Mouse (Mus musculus) lung, postnatal 36 days (tissue): Measurements from ENCODE around the gene Celsr1.

Experiments
- DNase-seq: peaks from one replicate; pipeline ENCODE4 v3.0.0; 2022; ENCODE audit warnings: mixed read lengths

Gene Celsr1

GRCm38 (mm10) chr15:85953458-85953857 is 80.1 kb downstream of the Celsr1 start:
- DNase-seq, result no peak

GRCm38 (mm10) chr15:85949421-85950164 is 84.0 kb downstream of the Celsr1 start:
- DNase-seq, result no peak

DNA sequence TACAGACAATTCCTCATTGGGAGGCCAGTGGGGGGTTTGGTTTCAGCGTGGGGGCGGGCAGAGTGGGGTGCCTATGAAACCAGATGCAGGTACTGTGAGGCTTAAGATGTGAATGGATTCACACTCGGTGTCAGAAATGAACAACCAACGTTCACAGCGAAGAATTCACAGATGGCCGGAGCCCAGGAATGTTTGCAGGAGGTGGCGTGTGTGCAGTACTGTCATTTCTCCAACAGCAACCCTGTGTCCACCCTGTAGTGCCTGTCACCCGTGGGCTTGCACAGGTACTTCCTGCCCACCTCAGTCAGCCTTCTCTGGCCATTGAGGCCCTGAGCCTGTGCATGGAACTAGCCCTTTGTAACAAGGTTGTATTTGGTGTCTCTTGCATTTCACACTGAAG is 85.6 kb downstream of the Celsr1 start:
- no peak for DNase-seq

- DNase-seq, result peak; percentile 35
These were observed 86.0 kb downstream of the Celsr1 start for GRCm38 (mm10) chr15:85947541-85947940.

- peak; percentile 83 for DNase-seq
These were observed 97.9 kb downstream of the Celsr1 start for GRCm38 (mm10) chr15:85935627-85936049.

- DNase-seq, result no peak
These were observed 105.4 kb downstream of the Celsr1 start for GRCm38 (mm10) chr15:85928161-85928560.

DNA sequence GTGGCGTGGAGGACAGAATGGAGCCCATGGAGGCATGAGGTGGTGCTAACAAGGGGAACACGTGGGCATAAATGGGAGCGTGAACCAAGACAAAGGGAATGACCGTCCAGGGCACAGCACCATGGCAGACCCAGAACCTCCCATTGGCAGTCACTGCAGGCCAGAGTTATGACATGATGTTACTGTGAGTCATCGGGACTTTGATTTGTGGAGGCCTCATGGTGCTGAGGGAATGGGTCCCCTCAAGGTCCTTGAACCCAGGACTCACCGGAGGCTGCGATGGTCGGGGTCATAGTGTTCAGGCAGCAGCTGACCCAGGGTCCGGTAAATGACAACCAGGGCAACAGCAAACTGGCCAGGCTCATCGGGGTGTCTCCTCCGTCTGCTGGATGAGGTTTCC is 111.7 kb downstream of the Celsr1 start:
- no peak for DNase-seq

- no peak for DNase-seq
These were observed 113.7 kb downstream of the Celsr1 start for GRCm38 (mm10) chr15:85919892-85920248.

GRCm38 (mm10) chr15:85919191-85919891 is 114.2 kb downstream of the Celsr1 start:
- no peak for DNase-seq

GRCm38 (mm10) chr15:85913605-85914004 is 120.0 kb downstream of the Celsr1 start:
- peak; percentile 80 for DNase-seq

DNA sequence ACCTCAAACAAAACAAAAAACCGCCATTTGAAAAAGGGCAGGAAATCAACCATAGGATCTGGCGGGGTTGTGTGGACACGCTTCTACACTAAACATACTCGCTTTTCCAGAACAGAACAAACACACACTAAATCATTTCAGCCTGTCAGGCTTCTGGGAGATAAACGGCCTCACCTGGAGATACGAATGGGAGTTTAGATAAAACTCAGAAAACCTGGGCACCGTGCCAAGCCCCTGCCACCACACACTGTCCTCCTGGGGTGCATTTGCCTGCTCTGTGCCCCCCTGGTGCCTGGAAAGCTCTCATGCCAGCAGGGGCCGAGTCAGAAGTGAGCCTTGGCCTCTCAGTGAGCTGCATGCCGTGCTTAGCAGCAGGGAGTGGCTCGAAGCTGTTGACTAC is 123.6 kb downstream of the Celsr1 start:
- DNase-seq, result no peak

- DNase-seq, result no peak
These were observed 124.1 kb downstream of the Celsr1 start for GRCm38 (mm10) chr15:85909492-85909829.

- DNase-seq, result no peak
These were observed 124.7 kb downstream of the Celsr1 start for GRCm38 (mm10) chr15:85908660-85909491.

DNA sequence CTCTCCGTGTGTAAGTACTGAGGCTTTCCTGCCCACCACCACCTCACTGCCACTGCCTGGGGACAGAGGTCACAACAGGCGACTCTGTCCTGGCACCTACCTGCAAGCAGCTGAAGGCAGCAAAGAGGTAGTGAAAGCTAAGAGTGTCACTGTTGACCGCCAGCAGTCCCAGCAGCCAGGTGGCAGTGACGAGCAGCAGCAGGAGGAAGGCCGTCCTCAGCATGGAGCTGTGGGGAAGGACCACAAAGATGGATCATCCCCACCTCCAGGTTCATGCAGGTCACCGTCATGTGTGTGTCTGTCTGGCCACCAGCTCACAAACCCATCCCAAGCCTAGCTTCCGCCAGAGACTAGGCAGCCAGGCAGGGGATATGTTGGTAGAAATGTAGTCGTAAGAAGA is 129.8 kb downstream of the Celsr1 start:
- DNase-seq, result no peak

- no peak for DNase-seq
These were observed 131.1 kb downstream of the Celsr1 start for GRCm38 (mm10) chr15:85902505-85902904.

DNA sequence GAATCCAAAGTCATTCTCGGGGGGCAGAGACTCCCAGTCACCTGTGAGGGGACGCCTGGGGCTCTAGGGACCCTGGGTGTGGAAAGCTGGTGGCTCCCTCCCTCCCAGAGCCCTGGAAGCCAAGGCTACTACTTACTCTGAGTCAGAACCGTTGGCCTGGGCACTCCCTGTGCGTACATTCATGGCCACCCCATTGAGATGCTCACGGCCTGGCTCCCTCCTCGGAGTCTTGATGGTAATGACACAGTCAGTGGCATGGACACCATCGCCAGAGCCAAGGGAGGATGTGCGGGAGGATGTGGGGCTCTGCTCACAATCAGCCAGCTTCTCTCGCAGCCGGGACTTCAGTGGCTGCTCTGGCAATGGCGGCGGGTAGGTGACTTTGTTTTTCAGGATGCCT is 132.8 kb downstream of the Celsr1 start:
- no peak for DNase-seq

DNA sequence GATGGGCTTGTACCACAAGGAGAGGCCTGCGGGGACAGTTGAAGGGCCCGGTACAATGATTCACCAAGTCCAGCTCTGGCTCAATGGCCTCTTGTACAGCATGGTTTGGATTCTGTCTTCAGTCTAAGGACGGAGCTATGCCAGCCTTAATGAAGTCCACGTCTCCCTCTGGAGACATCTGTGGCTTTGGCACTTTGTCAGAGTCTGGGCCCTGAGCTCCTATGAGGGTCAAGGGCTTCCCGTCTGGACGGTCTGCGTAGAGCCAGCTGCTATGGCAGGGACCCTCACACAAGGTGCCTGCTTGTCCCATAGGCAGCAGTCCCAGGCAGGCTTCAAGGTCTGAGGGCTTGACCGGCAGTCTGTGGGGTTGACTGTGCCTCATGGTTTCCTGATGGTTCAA is 133.3 kb downstream of the Celsr1 start:
- no peak for DNase-seq

- DNase-seq, result peak; percentile 9
These were observed 134.2 kb downstream of the Celsr1 start for GRCm38 (mm10) chr15:85899396-85899795.

- DNase-seq, result no peak
These were observed 136.5 kb downstream of the Celsr1 start for GRCm38 (mm10) chr15:85897113-85897512.

GRCm38 (mm10) chr15:85896284-85896683 is 137.3 kb downstream of the Celsr1 start:
- peak; percentile 84 for DNase-seq

GRCm38 (mm10) chr15:85893871-85894270 is 139.7 kb downstream of the Celsr1 start:
- DNase-seq, result no peak

DNA sequence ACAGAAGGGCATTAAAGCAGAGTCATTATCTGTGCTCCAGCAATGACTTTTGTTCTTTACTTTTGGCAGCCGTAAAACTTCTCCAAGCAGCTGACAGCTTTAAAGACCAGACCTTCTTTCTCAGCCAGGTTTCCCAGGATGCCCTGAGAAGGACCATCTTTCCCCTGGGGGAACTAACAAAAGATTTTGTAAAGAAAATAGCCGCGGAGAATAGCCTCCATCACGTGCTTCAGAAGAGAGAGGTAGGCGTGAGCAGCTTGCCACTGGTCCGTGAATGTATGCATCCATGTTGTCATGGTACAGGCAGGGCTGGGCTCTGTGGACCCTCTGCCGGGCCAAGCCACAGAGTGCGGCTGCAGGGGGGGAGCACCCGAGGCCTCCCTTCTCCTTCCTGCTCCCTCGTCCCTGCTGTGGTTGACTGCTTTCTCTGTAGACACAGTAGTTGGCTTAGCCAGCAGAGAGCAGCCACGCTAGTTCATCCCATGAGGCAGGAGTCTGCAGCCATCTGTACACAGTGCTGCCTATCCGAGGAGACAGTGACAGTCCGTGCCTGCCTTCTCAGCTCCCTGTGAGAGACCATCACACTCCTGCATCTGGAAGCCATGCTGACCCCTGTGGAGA is 141.0 kb downstream of the Celsr1 start:
- no peak for DNase-seq

- DNase-seq, result peak; percentile 9
These were observed 141.6 kb downstream of the Celsr1 start for GRCm38 (mm10) chr15:85891971-85892370.
